Mouse (Mus musculus): ENCODE measurements around the gene Ubap1l. TPM values are rescaled to one million over a fixed set of nuclear protein-coding genes. Genes with fewer than 3 reads are reported as not detected.

Gene Ubap1l
- not detected for polyA plus RNA-seq (2014; fragmentation: Illumina TruSeq; extraction: RNeasy Lipid Tissue Mini Kit (QIAGEN cat#74804); ENCODE audit: low read depth, low replicate concordance)

GRCm38 (mm10) chr9:65360641-65361448, at the start of gene Ubap1l:
TSS of gene Ubap1l (plus strand) at chr9:65361041.

GRCm38 (mm10) chr9:65345854-65346475, 14.9 kb upstream of the Ubap1l start, which contains the start of gene Pdcd7:
TSS of gene Pdcd7 (plus strand) at chr9:65346104.

GRCm38 (mm10) chr9:65391613-65391964, 30.7 kb downstream of the Ubap1l start, which contains the start of gene Kbtbd13:
TSS of gene Kbtbd13 (minus strand) at chr9:65391652.

GRCm38 (mm10) chr9:65398279-65398678, 37.4 kb downstream of the Ubap1l start, which contains the start of gene Rasl12:
TSS of gene Rasl12 (plus strand) at chr9:65398506.

DNA sequence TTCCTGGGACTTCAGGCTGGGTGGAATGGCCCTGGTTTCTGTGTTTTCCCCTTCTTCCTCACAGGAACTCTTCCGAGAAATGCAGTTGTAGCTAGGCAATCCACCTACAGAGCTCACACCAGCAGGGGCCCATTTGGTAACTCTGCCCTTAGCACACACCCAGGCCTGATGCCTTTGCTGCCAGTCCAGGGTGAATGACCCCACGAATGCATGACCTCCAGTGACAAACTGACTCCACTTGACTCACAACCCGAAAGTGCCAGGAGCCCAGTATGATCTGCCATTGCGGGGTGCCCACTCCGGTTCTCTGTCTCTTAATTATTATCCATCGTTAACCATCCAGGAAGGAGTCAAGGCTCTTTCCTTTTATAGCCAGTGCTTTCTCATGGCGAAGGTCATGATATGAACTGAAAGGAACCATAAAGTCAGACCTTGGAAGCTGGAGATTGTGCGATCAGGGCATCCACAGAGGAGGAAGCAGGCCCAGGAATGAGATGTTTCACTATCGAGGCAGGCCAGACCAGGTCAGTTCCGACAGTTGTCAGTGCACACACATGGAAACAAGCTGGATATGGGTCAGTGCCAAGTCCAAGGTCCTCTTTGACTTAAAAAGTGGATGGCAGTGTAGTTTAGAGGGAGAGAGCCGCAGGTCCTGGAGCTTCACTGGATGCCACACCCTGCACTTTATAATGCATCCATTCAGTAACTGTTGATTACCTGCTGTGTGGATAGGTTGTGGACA, 62.1 kb downstream of the Ubap1l start, which contains the start of gene Slc51b:
Gene Slc51b, minus strand, starts transcription at position 196 of the 742 bp plus-strand sequence.

Other genes starting within 250 kb of the Ubap1l start
- gene Igdcc3, start 219.9 kb upstream of the Ubap1l start, polyA plus RNA-seq (2014; fragmentation: Illumina TruSeq; extraction: RNeasy Lipid Tissue Mini Kit (QIAGEN cat#74804); ENCODE audit: low read depth, low replicate concordance) = 0.51 TPM
- 17.0 TPM for gene Parp16, start 165.7 kb upstream of the Ubap1l start, polyA plus RNA-seq (2014; fragmentation: Illumina TruSeq; extraction: RNeasy Lipid Tissue Mini Kit (QIAGEN cat#74804); ENCODE audit: low read depth, low replicate concordance)
- gene Cilp, start 95.9 kb upstream of the Ubap1l start, polyA plus RNA-seq (2014; fragmentation: Illumina TruSeq; extraction: RNeasy Lipid Tissue Mini Kit (QIAGEN cat#74804); ENCODE audit: low read depth, low replicate concordance) = 44.2 TPM
- 40.4 TPM for gene Clpx, start 66.8 kb upstream of the Ubap1l start, polyA plus RNA-seq (2014; fragmentation: Illumina TruSeq; extraction: RNeasy Lipid Tissue Mini Kit (QIAGEN cat#74804); ENCODE audit: low read depth, low replicate concordance)
- 11.8 TPM for gene Pdcd7, start 14.9 kb upstream of the Ubap1l start, polyA plus RNA-seq (2014; fragmentation: Illumina TruSeq; extraction: RNeasy Lipid Tissue Mini Kit (QIAGEN cat#74804); ENCODE audit: low read depth, low replicate concordance)
- 0.61 TPM for gene Kbtbd13, start 30.6 kb downstream of the Ubap1l start, polyA plus RNA-seq (2014; fragmentation: Illumina TruSeq; extraction: RNeasy Lipid Tissue Mini Kit (QIAGEN cat#74804); ENCODE audit: low read depth, low replicate concordance)
- gene Rasl12, start 37.5 kb downstream of the Ubap1l start, polyA plus RNA-seq (2014; fragmentation: Illumina TruSeq; extraction: RNeasy Lipid Tissue Mini Kit (QIAGEN cat#74804); ENCODE audit: low read depth, low replicate concordance) = 20.7 TPM
- gene Slc51b, start 61.9 kb downstream of the Ubap1l start, polyA plus RNA-seq (2014; fragmentation: Illumina TruSeq; extraction: RNeasy Lipid Tissue Mini Kit (QIAGEN cat#74804); ENCODE audit: low read depth, low replicate concordance) = not detected
- 14.9 TPM for gene Mtfmt, start 74.7 kb downstream of the Ubap1l start, polyA plus RNA-seq (2014; fragmentation: Illumina TruSeq; extraction: RNeasy Lipid Tissue Mini Kit (QIAGEN cat#74804); ENCODE audit: low read depth, low replicate concordance)
- 75.8 TPM for gene Spg21, start 99.9 kb downstream of the Ubap1l start, polyA plus RNA-seq (2014; fragmentation: Illumina TruSeq; extraction: RNeasy Lipid Tissue Mini Kit (QIAGEN cat#74804); ENCODE audit: low read depth, low replicate concordance)
- not detected for gene Ankdd1a, start 159.2 kb downstream of the Ubap1l start, polyA plus RNA-seq (2014; fragmentation: Illumina TruSeq; extraction: RNeasy Lipid Tissue Mini Kit (QIAGEN cat#74804); ENCODE audit: low read depth, low replicate concordance)
- gene Plekho2, start 219.0 kb downstream of the Ubap1l start, polyA plus RNA-seq (2014; fragmentation: Illumina TruSeq; extraction: RNeasy Lipid Tissue Mini Kit (QIAGEN cat#74804); ENCODE audit: low read depth, low replicate concordance) = 20.2 TPM
- 0.20 TPM for gene Pif1, start 226.1 kb downstream of the Ubap1l start, polyA plus RNA-seq (2014; fragmentation: Illumina TruSeq; extraction: RNeasy Lipid Tissue Mini Kit (QIAGEN cat#74804); ENCODE audit: low read depth, low replicate concordance)